Mouse (Mus musculus): Measurements from ENCODE around the gene Klhl7. TPM values are rescaled to one million over a fixed set of nuclear protein-coding genes. Genes with fewer than 3 reads are reported as not detected.

Gene Klhl7
- polyA plus RNA-seq, 1 experiment from 2014 or later: 31.0 TPM

- Histone ChIP-seq H3K9me3 (ENCODE audit: control insufficient read depth, low read length) (no peaks in the 10 kb centered on the region), H3K4me3 (ENCODE audit: low read length) (no peak overlapping the region), H3K36me3 (ENCODE audit: control insufficient read depth, insufficient read depth, low read length) (peaks cover 12% of the 10 kb centered on the region; the same call in 1 of the 2 replicates), H3K9ac (ENCODE audit: low read depth, low read length) (no peak overlapping the region), H3K4me2 (ENCODE audit: low read depth, low read length) (no peak overlapping the region), H3K27me3 (replicated peaks; ENCODE audit: control insufficient read depth, insufficient read depth, low read length) (no peaks in the 10 kb centered on the region), H3K27ac (ENCODE audit: low read length) (no peak overlapping the region), H3K4me1 (ENCODE audit: control insufficient read depth, insufficient read depth, low read length) (no peaks in the 10 kb centered on the region)
- ATAC-seq: no peak
- 93% methylated on average over 5 of the region's 5 CpGs for WGBS
These were observed 83.6 kb downstream of the Klhl7 start for GRCm38 (mm10) chr5:24184011-24184410.

- Histone ChIP-seq H3K4me3 (ENCODE audit: low read length) (no peak overlapping the region), H3K4me2 (ENCODE audit: low read depth, low read length) (no peak overlapping the region), H3K4me1 (ENCODE audit: control insufficient read depth, insufficient read depth, low read length) (no peaks in the 10 kb centered on the region), H3K27ac (ENCODE audit: low read length) (no peak overlapping the region), H3K27me3 (replicated peaks; ENCODE audit: control insufficient read depth, insufficient read depth, low read length) (no peaks in the 10 kb centered on the region), H3K9me3 (ENCODE audit: control insufficient read depth, low read length) (no peaks in the 10 kb centered on the region), H3K36me3 (ENCODE audit: control insufficient read depth, insufficient read depth, low read length) (0 out of 2 replicates have a peak, but pooled peaks cover 1% of the 10 kb centered on the region), H3K9ac (ENCODE audit: low read depth, low read length) (no peak overlapping the region)
- WGBS: 69% methylated on average over 4 of the region's 4 CpGs
- no peak for ATAC-seq
These were observed 88.1 kb downstream of the Klhl7 start for GRCm38 (mm10) chr5:24188476-24188875.

- no peak overlapping the region for H3K4me3 ChIP-seq (ENCODE audit: low read length)
- 91% methylated on average over 2 of the region's 2 CpGs for WGBS
- ATAC-seq: no peak
- H3K9ac ChIP-seq (ENCODE audit: low read depth, low read length): no peak overlapping the region
- H3K4me2 ChIP-seq (ENCODE audit: low read depth, low read length): no peak overlapping the region
- H3K27me3 ChIP-seq (replicated peaks; ENCODE audit: control insufficient read depth, insufficient read depth, low read length): no peaks in the 10 kb centered on the region
- H3K27ac ChIP-seq (ENCODE audit: low read length): no peak overlapping the region
- no peaks in the 10 kb centered on the region for H3K4me1 ChIP-seq (ENCODE audit: control insufficient read depth, insufficient read depth, low read length)
- H3K9me3 ChIP-seq (ENCODE audit: control insufficient read depth, low read length): no peaks in the 10 kb centered on the region
- H3K36me3 ChIP-seq (ENCODE audit: control insufficient read depth, insufficient read depth, low read length): no peaks in the 10 kb centered on the region
These were observed 91.4 kb downstream of the Klhl7 start for GRCm38 (mm10) chr5:24191821-24192220.

- H3K9me3 ChIP-seq (ENCODE audit: control insufficient read depth, low read length): no peaks in the 10 kb centered on the region
- WGBS: 79% methylated on average over 4 of the region's 4 CpGs
These were observed 100.6 kb downstream of the Klhl7 start for GRCm38 (mm10) chr5:24201006-24201405.

GRCm38 (mm10) chr5:24202492-24202891 lies 102.1 kb downstream of the Klhl7 start:
- Histone ChIP-seq H3K4me1 (ENCODE audit: control insufficient read depth, insufficient read depth, low read length) (no peaks in the 10 kb centered on the region), H3K27ac (ENCODE audit: low read length) (no peak overlapping the region), H3K9ac (ENCODE audit: low read depth, low read length) (no peak overlapping the region), H3K4me3 (ENCODE audit: low read length) (no peak overlapping the region), H3K9me3 (ENCODE audit: control insufficient read depth, low read length) (no peaks in the 10 kb centered on the region), H3K36me3 (ENCODE audit: control insufficient read depth, insufficient read depth, low read length) (no peaks in the 10 kb centered on the region), H3K27me3 (replicated peaks; ENCODE audit: control insufficient read depth, insufficient read depth, low read length) (no peaks in the 10 kb centered on the region), H3K4me2 (ENCODE audit: low read depth, low read length) (no peak overlapping the region)
- ATAC-seq: no peak
- WGBS: 83% methylated on average over 5 of the region's 5 CpGs

More at GRCm38 (mm10) chr5:24201006-24201405, 100.6 kb downstream of the Klhl7 start:
- no peak overlapping the region for H3K27ac ChIP-seq (ENCODE audit: low read length)
- H3K27me3 ChIP-seq (replicated peaks; ENCODE audit: control insufficient read depth, insufficient read depth, low read length): no peaks in the 10 kb centered on the region
- ATAC-seq: no peak
- no peaks in the 10 kb centered on the region for H3K4me1 ChIP-seq (ENCODE audit: control insufficient read depth, insufficient read depth, low read length)
- no peaks in the 10 kb centered on the region for H3K36me3 ChIP-seq (ENCODE audit: control insufficient read depth, insufficient read depth, low read length)
- H3K9ac ChIP-seq (ENCODE audit: low read depth, low read length): no peak overlapping the region
- no peak overlapping the region for H3K4me2 ChIP-seq (ENCODE audit: low read depth, low read length)
- H3K4me3 ChIP-seq (ENCODE audit: low read length): no peak overlapping the region

- Histone ChIP-seq H3K9me3 (ENCODE audit: control insufficient read depth, low read length) (no peaks in the 10 kb centered on the region), H3K27me3 (replicated peaks; ENCODE audit: control insufficient read depth, insufficient read depth, low read length) (no peaks in the 10 kb centered on the region), H3K4me1 (ENCODE audit: control insufficient read depth, insufficient read depth, low read length) (no peaks in the 10 kb centered on the region), H3K4me2 (ENCODE audit: low read depth, low read length) (no peak overlapping the region), H3K4me3 (ENCODE audit: low read length) (no peak overlapping the region), H3K27ac (ENCODE audit: low read length) (no peak overlapping the region), H3K9ac (ENCODE audit: low read depth, low read length) (no peak overlapping the region), H3K36me3 (ENCODE audit: control insufficient read depth, insufficient read depth, low read length) (no peaks in the 10 kb centered on the region)
- ATAC-seq: no peak
- WGBS: 84% methylated on average over 5 of the region's 5 CpGs
These were observed 102.9 kb downstream of the Klhl7 start for GRCm38 (mm10) chr5:24203266-24203665.

- no peak overlapping the region for H3K9ac ChIP-seq (ENCODE audit: low read depth, low read length)
- no peak overlapping the region for H3K4me2 ChIP-seq (ENCODE audit: low read depth, low read length)
- H3K27ac ChIP-seq (ENCODE audit: low read length): no peak overlapping the region
- H3K27me3 ChIP-seq (replicated peaks; ENCODE audit: control insufficient read depth, insufficient read depth, low read length): no peaks in the 10 kb centered on the region
- no peaks in the 10 kb centered on the region for H3K9me3 ChIP-seq (ENCODE audit: control insufficient read depth, low read length)
- H3K4me3 ChIP-seq (ENCODE audit: low read length): no peak overlapping the region
- H3K4me1 ChIP-seq (ENCODE audit: control insufficient read depth, insufficient read depth, low read length): no peaks in the 10 kb centered on the region
- H3K36me3 ChIP-seq (ENCODE audit: control insufficient read depth, insufficient read depth, low read length): no peaks in the 10 kb centered on the region
- no peak for ATAC-seq
- WGBS: 58% methylated on average over 10 of the region's 10 CpGs
These were observed 107.6 kb downstream of the Klhl7 start for GRCm38 (mm10) chr5:24207965-24208364.

GRCm38 (mm10) chr5:24208505-24208904 lies 108.1 kb downstream of the Klhl7 start:
- H3K36me3 ChIP-seq (ENCODE audit: control insufficient read depth, insufficient read depth, low read length): no peaks in the 10 kb centered on the region
- WGBS: 80% methylated on average over 5 of the region's 5 CpGs
- no peaks in the 10 kb centered on the region for H3K9me3 ChIP-seq (ENCODE audit: control insufficient read depth, low read length)
- H3K27me3 ChIP-seq (replicated peaks; ENCODE audit: control insufficient read depth, insufficient read depth, low read length): no peaks in the 10 kb centered on the region
- H3K27ac ChIP-seq (ENCODE audit: low read length): no peak overlapping the region
- H3K4me2 ChIP-seq (ENCODE audit: low read depth, low read length): no peak overlapping the region
- H3K4me1 ChIP-seq (ENCODE audit: control insufficient read depth, insufficient read depth, low read length): no peaks in the 10 kb centered on the region
- ATAC-seq: no peak
- H3K9ac ChIP-seq (ENCODE audit: low read depth, low read length): no peak overlapping the region
- H3K4me3 ChIP-seq (ENCODE audit: low read length): no peak overlapping the region

Data from intestine, embryonic 16.5 days (tissue).